Mouse (Mus musculus) G1E (cell line): ENCODE results near the gene Slc43a1. TPM values are rescaled to one million over a fixed set of nuclear protein-coding genes. Genes with fewer than 3 reads are reported as not detected.

Experiments
- ATAC-seq: 2 replicates; pipeline ENCODE4 v1.8.0; 2016; ENCODE audit warnings: mild to moderate bottlenecking; ENCODE audit not compliant: insufficient number of reproducible peaks, poor library complexity, low FRiP score, severe bottlenecking; ENCODE audit errors: extremely low read depth
- DNase-seq: peaks from one replicate; pipeline ENCODE4 v3.0.0; 2012; ENCODE audit warnings: low spot score
- H3K27me3 ChIP-seq: 2 replicates; pipeline ENCODE4 v1.6.1; 2012; ENCODE audit warnings: mild to moderate bottlenecking, low read length, inconsistent platforms; ENCODE audit not compliant: insufficient read depth
- H3K36me3 ChIP-seq: replicated peaks from 2 replicates; pipeline ENCODE3; 2012; ENCODE audit warnings: mild to moderate bottlenecking, inconsistent platforms
- H3K4me1 ChIP-seq: 2 replicates; pipeline ENCODE4 v1.6.1; 2012; ENCODE audit warnings: low read depth, low read length, inconsistent platforms, mixed read lengths; ENCODE audit not compliant: insufficient read depth
- H3K4me3 ChIP-seq: 2 replicates; pipeline ENCODE4 v1.5.1; 2012; ENCODE audit warnings: low read depth, mild to moderate bottlenecking, inconsistent platforms, low read length, moderate library complexity, mixed read lengths
- H3K9me3 ChIP-seq: replicated peaks from 2 replicates; pipeline ENCODE4 v1.6.1; 2012; ENCODE audit warnings: inconsistent platforms
- CTCF ChIP-seq: IDR thresholded peaks from 2 replicates; pipeline ENCODE4 v1.5.1; 2012; ENCODE audit warnings: low read depth, low read length, inconsistent platforms, mixed read lengths
- GATA1 ChIP-seq: IDR thresholded peaks from 2 replicates; pipeline ENCODE4 v1.6.1; 2012; ENCODE audit warnings: borderline replicate concordance, low read length, inconsistent platforms, mixed read lengths
- GATA2 ChIP-seq: IDR thresholded peaks from 2 replicates; pipeline ENCODE4 v1.6.1; 2012; ENCODE audit warnings: low read depth, low read length, inconsistent platforms, borderline replicate concordance
- POLR2AphosphoS5 ChIP-seq: IDR thresholded peaks from 2 replicates; pipeline ENCODE4 v1.6.1; 2012; ENCODE audit warnings: low read depth, low read length, inconsistent platforms; ENCODE audit not compliant: insufficient replicate concordance
- TAL1 ChIP-seq: conservative IDR thresholded peaks from 2 replicates; pipeline ENCODE4 v1.6.1; 2012; ENCODE audit warnings: low read depth, low read length, inconsistent platforms, mixed read lengths
- polyA plus RNA-seq: library from polyadenylated mRNA; stranded (reverse); fragments of >175 nt; gene quantifications from 2 replicates; pipeline ENCODE4 v1.2.3, GENCODE M21; 2012
- total RNA-seq, 2 experiments: library from RNA; stranded (forward) in 1 of 2; stranded (reverse) in 1 of 2; fragments of 200-1000 nt in 1 of 2; fragments of >200 nt in 1 of 2; fragmentation: Nextera tagmentation in 1 of 2; gene quantifications; 2 replicates each; pipeline ENCODE4 v1.2.3; 2014 to 2017

Slc43a1 gene
- total RNA-seq (2014; fragmentation: Nextera tagmentation) (0.29 and 62.5 TPM in 2 replicates), total RNA-seq (2017) (0.05 and 0.12 TPM in 2 replicates), polyA plus RNA-seq (0.03 TPM in 1 of 2 replicates, not detected in the other)

GRCm38 (mm10) chr2:84838593-84838949, at the start of gene Slc43a1:
TSS of gene Slc43a1 (plus strand) at chr2:84838850.
- no peak for TF ChIP-seq GATA1
- no peak for TF ChIP-seq CTCF
- TF ChIP-seq TAL1, result no peak
- TF ChIP-seq GATA2, result no peak
- no peak for TF ChIP-seq POLR2AphosphoS5
- H3K9me3 ChIP-seq, result no peaks in the 10 kb centered on the region
- H3K27me3 ChIP-seq, result peaks cover 57% of the 10 kb centered on the region
- no peak for DNase-seq
- no peaks in the 10 kb centered on the region for H3K36me3 ChIP-seq
- peaks cover 8% of the 10 kb centered on the region for H3K4me1 ChIP-seq
- ATAC-seq, result no peak
- H3K4me3 ChIP-seq, result no peak within 1 kb of the TSS

- H3K36me3 ChIP-seq, result no peaks in the 10 kb centered on the region
- ATAC-seq, result no peak
- peaks cover 14% of the 10 kb centered on the region for H3K9me3 ChIP-seq
- H3K4me3 ChIP-seq, result no peak overlapping the region
- peaks cover 15% of the 10 kb centered on the region for H3K4me1 ChIP-seq
- no peak for DNase-seq
- TF ChIP-seq TAL1 (no peak), POLR2AphosphoS5 (no peak), GATA2 (no peak), GATA1 (no peak), CTCF (no peak)
- H3K27me3 ChIP-seq, result peaks cover 11% of the 10 kb centered on the region; the same call in 1 of the 2 replicates
Observed at GRCm38 (mm10) chr2:84790418-84790817, 48.2 kb upstream of the Slc43a1 start.

GRCm38 (mm10) chr2:84792516-84792915, 46.1 kb upstream of the Slc43a1 start:
- Histone ChIP-seq H3K27me3 (peaks cover 8% of the 10 kb centered on the region; the same call in 1 of the 2 replicates), H3K9me3 (peaks cover 19% of the 10 kb centered on the region), H3K36me3 (no peaks in the 10 kb centered on the region), H3K4me1 (peaks cover 15% of the 10 kb centered on the region), H3K4me3 (no peak overlapping the region)
- ATAC-seq, result no peak
- no peak for TF ChIP-seq CTCF
- no peak for TF ChIP-seq TAL1
- no peak for TF ChIP-seq GATA2
- TF ChIP-seq POLR2AphosphoS5, result no peak
- no peak for TF ChIP-seq GATA1
- no peak for DNase-seq

GRCm38 (mm10) chr2:84793154-84793553, 45.5 kb upstream of the Slc43a1 start:
- H3K9me3 ChIP-seq, result peaks cover 19% of the 10 kb centered on the region
- H3K36me3 ChIP-seq, result no peaks in the 10 kb centered on the region
- ATAC-seq (peak; percentile 54; the same call in 1 of the 2 replicates), DNase-seq (no peak)
- TF ChIP-seq GATA1 (no peak), POLR2AphosphoS5 (no peak), GATA2 (no peak), CTCF (no peak), TAL1 (peak; percentile 36)
- peaks cover 19% of the 10 kb centered on the region for H3K4me1 ChIP-seq
- no peak overlapping the region for H3K4me3 ChIP-seq
- H3K27me3 ChIP-seq, result peaks cover 6% of the 10 kb centered on the region; the same call in 1 of the 2 replicates

DNA sequence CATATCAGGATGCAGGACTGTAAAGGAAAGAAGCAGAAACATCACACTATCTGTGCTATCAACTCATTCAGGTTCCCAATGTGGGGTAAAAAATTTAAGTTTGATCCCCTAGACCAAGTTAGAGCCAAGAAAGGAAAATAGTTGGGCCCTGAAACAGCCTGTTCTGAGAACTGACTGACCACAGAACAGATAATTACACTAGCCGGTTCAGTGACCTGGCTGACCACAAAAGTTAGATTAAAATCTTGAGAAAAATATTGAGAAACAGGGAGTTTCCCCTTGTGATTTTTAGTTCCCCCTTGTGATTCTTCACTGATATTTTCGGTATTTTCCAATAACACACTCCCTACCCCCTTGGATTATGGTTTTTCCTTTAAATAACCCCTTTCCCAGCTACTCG, 44.8 kb upstream of the Slc43a1 start:
- Histone ChIP-seq H3K4me1 (peaks cover 26% of the 10 kb centered on the region), H3K4me3 (no peak overlapping the region), H3K27me3 (peaks cover 6% of the 10 kb centered on the region; the same call in 1 of the 2 replicates), H3K9me3 (peaks cover 19% of the 10 kb centered on the region), H3K36me3 (no peaks in the 10 kb centered on the region)
- no peak for DNase-seq
- ATAC-seq, result no peak
- TF ChIP-seq POLR2AphosphoS5, result no peak
- no peak for TF ChIP-seq GATA1
- TF ChIP-seq TAL1, result no peak
- no peak for TF ChIP-seq CTCF
- TF ChIP-seq GATA2, result no peak

GRCm38 (mm10) chr2:84797833-84798492, 40.7 kb upstream of the Slc43a1 start:
- no peak for DNase-seq
- Histone ChIP-seq H3K27me3 (no peaks in the 10 kb centered on the region), H3K9me3 (peaks cover 19% of the 10 kb centered on the region), H3K4me1 (peaks cover 43% of the 10 kb centered on the region), H3K36me3 (peaks cover 10% of the 10 kb centered on the region), H3K4me3 (peak overlapping the region; percentile 82)
- ATAC-seq, result no peak
- TF ChIP-seq CTCF (peak; percentile 81), GATA2 (no peak)
